Mouse (Mus musculus) cortical plate, adult 2 months (tissue): ENCODE measurements around the gene Tprgl. TPM values are rescaled to one million over a fixed set of nuclear protein-coding genes. Genes with fewer than 3 reads are reported as not detected.
A peak's percentile ranks its signal among the peaks of the same experiment; 100 is the strongest.

Experiments used
- H3K27ac ChIP-seq: fragments of 200-500 bp; 2 replicates; pipeline ENCODE4 v1.5.1; 2012; ENCODE audit warnings: low read length, control low read depth, inconsistent platforms; ENCODE audit not compliant: insufficient read depth
- H3K4me1 ChIP-seq: fragments of 200-500 bp; 2 replicates; pipeline ENCODE4 v1.6.1; 2011; ENCODE audit warnings: low read length; ENCODE audit not compliant: control insufficient read depth, insufficient read depth
- H3K4me3 ChIP-seq: fragments of 200-500 bp; 2 replicates; pipeline ENCODE4 v1.5.1; 2011; ENCODE audit warnings: mild to moderate bottlenecking, low read length, control low read depth; ENCODE audit not compliant: insufficient read depth
- CTCF ChIP-seq: fragments of 200-500 bp; IDR thresholded peaks from 2 replicates; pipeline ENCODE4 v1.5.1; 2011; ENCODE audit warnings: mild to moderate bottlenecking, control low read depth, low read length; ENCODE audit not compliant: insufficient read depth; ENCODE audit errors: extremely low read depth
- POLR2A ChIP-seq: fragments of 200-500 bp; IDR thresholded peaks from 2 replicates; pipeline ENCODE4 v1.6.1; 2011; ENCODE audit warnings: mild to moderate bottlenecking, low read length, control low read depth; ENCODE audit not compliant: insufficient read depth; ENCODE audit errors: extremely low read depth
- polyA plus RNA-seq: library from polyadenylated mRNA; depleted of rRNA; stranded (reverse); fragments of >200 nt; gene quantifications from 2 replicates; pipeline ENCODE4 v1.2.3, GENCODE M21; 2012

Tprgl gene
- polyA plus RNA-seq, 1 experiment: 239 TPM

DNA sequence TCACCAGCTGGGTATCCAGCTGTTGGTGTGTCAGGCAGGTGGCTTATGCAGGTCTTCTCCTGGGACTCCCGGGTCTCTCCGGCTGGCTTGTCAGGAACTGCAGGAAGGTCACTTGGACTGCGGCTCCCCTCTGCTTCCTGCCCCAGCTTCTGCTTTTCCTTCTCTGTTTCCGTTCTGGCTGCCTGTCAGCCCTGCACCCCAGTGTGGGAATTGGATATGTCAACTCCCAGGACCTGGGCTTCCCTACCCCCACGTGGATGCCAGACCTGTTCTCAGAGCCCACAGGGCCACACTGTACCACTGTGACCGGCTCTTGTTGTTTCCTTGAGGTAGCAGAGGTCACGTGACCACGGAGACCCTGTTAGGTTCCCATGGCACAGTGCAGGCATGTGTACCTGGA lies 28.5 kb upstream of the Tprgl start:
- no peak overlapping the region for H3K4me3 ChIP-seq
- H3K27ac ChIP-seq: no peak overlapping the region
- TF ChIP-seq POLR2A: no peak
- no peak for TF ChIP-seq CTCF

DNA sequence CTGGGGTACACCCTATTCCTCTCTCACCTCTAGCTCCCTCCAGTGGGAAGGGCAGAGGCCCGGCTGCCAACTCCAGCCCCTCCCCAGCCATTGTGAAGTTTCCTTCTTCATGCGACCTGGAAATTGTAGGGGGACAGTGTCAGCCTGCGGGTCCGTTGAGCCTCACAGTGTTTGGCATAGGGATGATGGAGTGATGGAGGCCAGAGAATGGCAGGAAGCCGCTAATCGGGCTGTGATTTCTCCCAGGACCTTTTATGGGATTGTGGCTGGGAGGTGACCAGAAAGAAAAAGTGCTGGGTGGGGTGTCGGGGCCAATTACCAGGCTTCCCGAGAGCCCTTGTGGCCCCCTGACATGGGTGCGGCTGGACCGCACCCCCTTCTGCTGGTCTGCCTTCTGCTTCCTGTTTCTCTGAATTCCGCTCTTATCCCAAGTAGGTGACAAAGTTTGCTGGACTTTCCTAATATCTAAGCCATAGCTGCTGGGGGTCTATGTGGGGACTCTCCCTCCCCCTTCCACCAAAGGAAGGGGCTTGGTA lies 25.6 kb upstream of the Tprgl start:
- H3K4me3 ChIP-seq: no peak overlapping the region
- no peak for TF ChIP-seq CTCF
- no peak for TF ChIP-seq POLR2A
- H3K4me1 ChIP-seq: no peaks in the 10 kb centered on the region
- H3K27ac ChIP-seq: no peak overlapping the region

More for the DNA sequence above, 28.5 kb upstream of the Tprgl start:
- no peaks in the 10 kb centered on the region for H3K4me1 ChIP-seq

DNA sequence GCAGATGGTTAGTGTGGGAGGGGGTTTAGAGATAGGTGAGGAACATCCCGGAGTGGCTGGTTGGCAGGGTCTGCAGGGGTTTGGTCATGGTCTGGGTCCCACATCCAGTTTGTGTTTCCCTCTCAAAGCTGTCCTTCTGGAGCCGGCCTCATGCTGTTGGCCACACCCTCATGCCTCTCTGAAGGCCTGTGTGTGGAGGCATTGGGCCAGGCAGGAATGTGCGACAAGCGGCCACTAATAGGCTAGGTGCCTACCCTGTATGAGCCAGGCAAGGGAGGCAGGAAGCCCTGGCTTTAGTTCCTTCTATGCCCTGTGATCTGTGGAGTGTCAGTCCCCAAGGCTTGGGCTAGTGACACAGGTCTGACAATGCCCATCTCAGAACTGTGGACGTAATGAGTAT lies 24.5 kb upstream of the Tprgl start:
- TF ChIP-seq CTCF: no peak
- no peak for TF ChIP-seq POLR2A
- no peaks in the 10 kb centered on the region for H3K4me1 ChIP-seq
- no peak overlapping the region for H3K4me3 ChIP-seq
- H3K27ac ChIP-seq: no peak overlapping the region

DNA sequence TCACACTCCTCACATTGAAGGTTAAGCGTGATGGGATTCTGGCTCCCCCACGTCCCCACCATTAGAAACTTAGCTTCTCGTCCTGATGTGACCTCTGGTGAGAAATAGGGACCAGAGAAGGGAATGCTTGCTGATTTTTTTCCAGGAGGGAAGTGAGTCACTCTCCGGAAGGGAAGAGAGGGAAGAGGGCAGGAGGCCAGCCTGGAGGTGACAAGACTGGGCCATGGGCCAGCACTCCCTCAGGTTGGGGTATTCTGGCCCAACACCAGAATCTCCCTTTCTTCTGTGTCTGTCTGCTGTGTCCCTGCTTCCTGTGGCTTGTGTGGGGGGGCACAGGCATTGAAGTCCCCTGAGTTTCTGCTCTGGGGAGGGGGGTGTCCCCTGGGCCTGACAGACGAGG lies 23.1 kb upstream of the Tprgl start:
- Histone ChIP-seq H3K4me3 (no peak overlapping the region), H3K4me1 (no peaks in the 10 kb centered on the region), H3K27ac (no peak overlapping the region)
- TF ChIP-seq POLR2A (no peak), CTCF (no peak)

DNA sequence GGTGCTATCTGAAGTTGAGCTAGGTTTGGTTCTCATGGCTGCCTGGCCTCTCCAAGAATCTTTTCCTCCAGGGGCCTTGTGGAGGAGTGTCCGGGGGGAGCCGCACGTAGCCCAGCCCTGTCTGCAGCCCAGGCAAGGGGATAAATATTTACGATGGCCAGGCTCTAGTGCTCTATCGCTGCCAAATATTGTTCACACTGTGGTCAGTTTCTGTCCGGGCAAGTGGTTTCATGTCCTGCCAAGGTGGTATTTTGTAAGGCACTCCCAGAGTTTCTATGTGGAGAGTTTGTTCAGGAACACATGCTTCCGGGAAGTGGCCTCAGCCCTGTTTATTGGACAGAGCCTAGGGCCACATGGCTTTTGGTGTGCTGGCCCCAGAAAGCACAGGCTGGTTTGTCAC lies 20.5 kb upstream of the Tprgl start:
- no peak for TF ChIP-seq CTCF
- no peak for TF ChIP-seq POLR2A
- Histone ChIP-seq H3K4me1 (no peaks in the 10 kb centered on the region), H3K27ac (peak overlapping the region; percentile 84), H3K4me3 (no peak overlapping the region)

DNA sequence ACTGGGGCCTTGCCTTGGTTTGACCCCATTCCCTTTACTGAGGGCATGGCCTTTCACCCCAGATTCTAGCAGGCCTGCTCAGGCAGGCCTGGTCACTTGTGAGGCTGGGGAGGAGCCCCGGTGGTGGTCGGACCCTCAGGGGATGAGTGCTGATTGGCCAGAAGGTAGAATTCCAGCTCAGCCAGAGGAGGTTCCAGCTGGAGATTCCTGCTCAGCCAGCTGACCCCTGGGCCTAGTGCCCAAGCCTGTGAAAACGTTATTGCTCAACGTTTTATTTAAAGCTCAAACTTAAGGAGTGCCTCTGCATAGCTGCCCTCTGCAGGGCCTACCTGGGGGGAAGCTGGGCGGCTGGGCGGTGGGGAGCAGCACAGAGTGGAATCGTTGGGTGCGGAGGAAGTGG lies 16.8 kb upstream of the Tprgl start:
- Histone ChIP-seq H3K4me3 (no peak overlapping the region), H3K4me1 (no peaks in the 10 kb centered on the region), H3K27ac (no peak overlapping the region)
- no peak for TF ChIP-seq POLR2A
- no peak for TF ChIP-seq CTCF

DNA sequence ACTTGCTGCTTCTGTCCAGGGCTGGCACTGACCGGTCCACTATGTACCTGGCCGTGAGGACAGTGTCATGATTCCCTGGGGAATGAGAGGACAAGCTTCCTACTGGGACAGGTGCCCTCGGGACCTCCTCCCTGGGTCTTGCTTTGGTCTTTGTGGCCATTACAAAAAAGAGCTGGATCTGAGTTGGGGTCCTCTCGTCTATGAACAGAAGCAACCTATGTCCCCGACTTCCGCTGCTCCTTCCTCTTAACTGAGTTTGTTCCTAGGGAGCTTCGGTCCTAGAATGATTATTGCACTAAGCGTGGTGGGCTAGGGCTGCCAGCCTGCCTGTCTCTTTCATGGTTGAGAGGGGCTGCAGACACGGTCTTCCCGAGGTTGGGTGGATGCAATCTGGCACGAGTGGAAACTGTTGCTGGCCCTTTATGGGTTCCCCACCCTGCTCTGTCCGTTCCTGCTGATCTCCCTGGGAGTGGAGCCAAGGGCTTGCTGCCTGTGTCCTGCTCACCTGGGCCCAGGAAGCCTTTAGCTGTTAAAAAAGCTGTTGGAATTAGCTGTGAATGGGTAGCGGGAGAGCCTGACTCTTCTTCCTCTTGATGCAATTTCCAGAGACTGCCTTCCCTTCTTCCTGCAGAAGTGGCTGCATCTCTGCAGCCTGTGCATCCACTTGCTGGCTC lies 11.6 kb upstream of the Tprgl start:
- Histone ChIP-seq H3K4me1 (no peaks in the 10 kb centered on the region), H3K4me3 (no peak overlapping the region)

DNA sequence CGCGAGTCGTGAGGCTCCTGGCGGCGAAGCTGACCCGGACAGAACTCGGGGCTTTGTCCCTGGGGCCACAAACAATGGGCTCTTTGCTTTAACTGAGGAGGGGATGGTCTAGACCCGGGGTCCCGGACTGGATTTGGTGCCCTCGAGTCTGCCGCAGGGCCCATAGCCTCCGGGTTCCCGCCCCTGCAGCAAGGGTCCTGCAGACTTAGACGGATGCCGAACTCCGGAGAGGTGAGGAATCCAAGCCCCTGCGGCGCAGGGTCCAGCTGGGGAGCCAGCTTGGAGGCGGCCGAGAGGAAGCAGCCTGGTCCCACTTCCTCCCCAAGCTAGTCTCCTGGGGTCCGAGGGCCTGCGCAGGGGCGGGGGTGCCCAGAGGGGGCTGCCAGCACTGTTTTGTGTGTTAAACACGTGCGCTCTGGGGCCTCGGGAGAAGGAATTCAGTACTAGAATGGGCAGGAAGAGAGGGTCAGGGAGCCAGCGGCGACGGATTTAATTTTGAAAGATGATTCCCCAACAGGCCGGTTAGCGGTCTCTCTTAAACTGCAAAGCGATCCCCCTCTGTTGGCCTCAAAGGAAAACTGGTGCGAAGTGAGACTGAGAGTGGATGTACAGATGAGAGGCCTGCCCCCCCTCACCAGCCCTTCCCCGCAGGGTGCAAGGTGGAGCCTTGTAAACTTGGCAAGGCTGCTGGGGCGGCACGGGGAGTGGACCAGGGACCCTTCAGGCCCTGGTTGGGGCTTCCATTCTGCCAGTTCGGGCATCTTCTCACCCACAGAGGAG lies 10.9 kb upstream of the Tprgl start:
- no peak for TF ChIP-seq POLR2A
- TF ChIP-seq CTCF: no peak
- Histone ChIP-seq H3K4me1 (no peaks in the 10 kb centered on the region), H3K4me3 (peak overlapping the region; percentile 11), H3K27ac (no peak overlapping the region)

More for the DNA sequence above, 11.6 kb upstream of the Tprgl start:
- no peak for TF ChIP-seq POLR2A
- no peak for TF ChIP-seq CTCF
- no peak overlapping the region for H3K27ac ChIP-seq

DNA sequence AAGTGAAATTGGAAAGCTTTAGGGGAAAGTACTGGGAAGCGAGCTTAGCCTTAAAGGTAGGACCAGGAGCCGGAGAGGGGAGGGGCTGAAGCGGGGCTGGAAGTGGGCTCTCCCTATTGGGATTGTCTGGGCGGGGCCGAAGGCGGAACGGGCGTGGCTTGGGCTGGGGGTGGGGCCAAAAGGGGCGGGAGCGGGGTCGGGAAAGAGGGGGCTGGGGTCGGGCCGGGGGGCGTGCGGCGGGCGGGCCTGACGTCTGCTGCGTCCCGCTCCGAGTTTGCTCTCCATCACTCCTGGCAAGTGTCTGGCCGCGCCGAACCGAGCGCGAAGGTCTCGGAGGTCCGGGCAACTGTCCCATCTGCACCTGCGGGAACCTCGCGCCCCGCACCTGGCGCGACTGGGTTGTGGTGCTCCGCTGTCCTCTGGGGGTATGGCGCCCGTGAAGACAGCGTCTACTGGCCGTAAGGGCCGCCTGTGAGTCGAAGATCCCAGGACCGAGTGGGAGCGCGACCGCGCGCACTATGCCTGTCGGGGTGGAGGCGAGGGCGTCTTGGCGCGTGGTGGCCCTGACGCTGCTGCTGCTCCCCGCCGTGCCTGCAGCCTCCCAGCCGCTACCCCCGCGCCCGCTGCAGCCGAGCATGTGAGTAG lies 10.2 kb upstream of the Tprgl start, which contains the start of gene Megf6:
Gene Megf6 (plus strand): TSS at position 225 of the 645 bp plus-strand sequence.
- Histone ChIP-seq H3K4me3 (peak within 1 kb of the TSS; percentile 11), H3K27ac (no peak within 1 kb of the TSS), H3K4me1 (no peaks in the 10 kb centered on the region)
- no peak for TF ChIP-seq CTCF
- no peak for TF ChIP-seq POLR2A
